Mouse (Mus musculus) CH12.LX (cell line): ENCODE data around the gene Fbxo6.

Experiments used
- CTCF ChIP-seq, 2 experiments: IDR thresholded peaks in 1 of 2; conservative IDR thresholded peaks in 1 of 2; 2 replicates each; pipeline ENCODE4 v1.5.1; 2011 to 2012; ENCODE audit warnings: low read depth in 2 of 2, low read length in 2 of 2, improper control_type of control experiment in 1 of 2, inconsistent platforms in 1 of 2, mild to moderate bottlenecking in 1 of 2, moderate library complexity in 1 of 2
- ELF1 ChIP-seq: IDR thresholded peaks from 2 replicates; pipeline ENCODE4 v1.6.1; 2014; ENCODE audit warnings: low read depth, mild to moderate bottlenecking, inconsistent platforms, low read length, improper control_type of control experiment
- EP300 ChIP-seq: IDR thresholded peaks from 2 replicates; pipeline ENCODE4 v1.6.1; 2011; ENCODE audit warnings: low read length, improper control_type of control experiment
- ETS1 ChIP-seq: conservative IDR thresholded peaks from 2 replicates; pipeline ENCODE4 v1.6.1; 2012; ENCODE audit warnings: low read depth, mild to moderate bottlenecking, inconsistent platforms, low read length, improper control_type of control experiment, moderate library complexity
- IRF4 ChIP-seq: IDR thresholded peaks from 2 replicates; pipeline ENCODE4 v1.6.1; 2014; ENCODE audit warnings: low read depth, mild to moderate bottlenecking, inconsistent platforms, low read length, improper control_type of control experiment
- MAX ChIP-seq: IDR thresholded peaks from 2 replicates; pipeline ENCODE4 v1.6.1; 2011; ENCODE audit warnings: low read length, improper control_type of control experiment
- NELFE ChIP-seq: IDR thresholded peaks from 2 replicates; pipeline ENCODE4 v1.6.1; 2011; ENCODE audit warnings: low read depth, low read length, improper control_type of control experiment
- POLR2A ChIP-seq: IDR thresholded peaks from 2 replicates; pipeline ENCODE4 v1.6.1; 2011; ENCODE audit warnings: low read depth, mild to moderate bottlenecking, improper control_type of control experiment, low read length
- RAD21 ChIP-seq: IDR thresholded peaks from 2 replicates; pipeline ENCODE4 v1.6.1; 2011; ENCODE audit warnings: low read depth, mild to moderate bottlenecking, low read length, improper control_type of control experiment, moderate library complexity
- SIN3A ChIP-seq: IDR thresholded peaks from 2 replicates; pipeline ENCODE4 v1.6.1; 2012; ENCODE audit warnings: low read length, improper control_type of control experiment, inconsistent platforms
- UBTF ChIP-seq: IDR thresholded peaks from 2 replicates; pipeline ENCODE4 v1.6.1; 2012; ENCODE audit warnings: low read depth, mild to moderate bottlenecking, inconsistent platforms, low read length, improper control_type of control experiment, moderate library complexity
- ZKSCAN1 ChIP-seq: IDR thresholded peaks from 2 replicates; pipeline ENCODE4 v1.6.1; 2012; ENCODE audit warnings: low read depth, inconsistent platforms, low read length, improper control_type of control experiment, borderline replicate concordance
- ZNF384 ChIP-seq: IDR thresholded peaks from 2 replicates; pipeline ENCODE4 v1.6.1; 2012; ENCODE audit warnings: low read depth, low read length, improper control_type of control experiment, inconsistent platforms

DNA sequence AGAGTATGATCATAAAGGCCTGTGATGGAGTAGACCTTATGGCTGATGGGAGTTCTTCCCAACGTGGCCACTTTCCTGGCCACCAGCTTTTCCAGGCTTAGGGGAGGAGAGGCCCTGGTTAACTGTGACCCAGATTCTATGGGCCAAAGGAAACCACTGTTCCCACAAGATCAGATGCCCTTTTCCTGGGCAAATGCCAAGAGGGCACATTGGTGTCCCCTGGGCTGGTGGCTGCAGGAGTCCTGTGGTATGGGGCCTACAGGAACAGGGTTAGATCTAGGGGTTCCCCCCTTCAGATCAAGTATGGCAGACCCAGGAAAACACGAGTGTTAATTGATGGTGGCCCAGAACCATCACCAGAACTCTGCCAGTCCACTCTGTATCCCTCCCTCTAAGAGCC, 4.2 kb downstream of the Fbxo6 start:
- TF ChIP-seq MAX (no peak), NELFE (no peak), EP300 (no peak), ZKSCAN1 (no peak), ELF1 (no peak), ETS1 (no peak), POLR2A (no peak), SIN3A (no peak), IRF4 (no peak), UBTF (no peak), CTCF (conservative IDR thresholded peaks at IDR 0.05 in 1 of 2, IDR thresholded peaks at IDR 0.05 in 1 of 2; ENCODE audit: low read depth in 2 of 2, low read length in 2 of 2) (no peak), RAD21 (no peak), ZNF384 (no peak)
